ENCODE assay signal across 24 mouse cellular contexts in genomic region chr2:13470108-13470507, GRCm38 (mm10). TPM values are rescaled to one million over a fixed set of nuclear protein-coding genes. Genes with fewer than 3 reads are reported as not detected.
DNase-seq lines count a peak whose midpoint lies in the region; ATAC-seq and TF ChIP-seq lines count a peak whose summit lies in the region.
"Had no signal": no experiment of that assay in that cellular context is flagged by ENCODE, and none has a peak within 500 bp of the region (broad histone marks: within the 10 kb centered on the region; RNA-seq: fewer than 3 reads in every experiment).

No protein-coding gene starts in this region.

- no peaks in the 10 kb centered on the region for H3K27me3 ChIP-seq in C2C12 (ENCODE audit: control insufficient read depth, insufficient read depth, insufficient read length)
- H3K27me3 ChIP-seq in intestine, embryonic 14.5 days (replicated peaks; ENCODE audit: control insufficient read depth, insufficient read depth, low read length), result no peaks in the 10 kb centered on the region
- H3K27me3 ChIP-seq in intestine, embryonic 16.5 days (replicated peaks; ENCODE audit: control insufficient read depth, insufficient read depth, low read length), result no peaks in the 10 kb centered on the region
- H3K27me3 ChIP-seq: embryonic facial prominence, embryonic 13.5 days; embryonic facial prominence, embryonic 15.5 days; forebrain, embryonic 12.5 days had no signal

- DNase-seq in intestine, embryonic 14.5 days (ENCODE audit: low spot score), result no peak
- DNase-seq in lung, postnatal 4 days, result no peak
- DNase-seq in urinary bladder, postnatal 4 days (ENCODE audit: low spot score in 2 of 2), result no peak
- DNase-seq: adrenal gland, adult 2 months; adrenal gland, postnatal 10 days; adrenal gland, postnatal 25 days; B cell, adult 2 months; cerebellum, adult 11 months; cerebellum, adult 18-20 months; cerebellum, adult 8-10 months; cerebellum, adult 9-11 months; cerebellum, postnatal 14 days; cerebellum, postnatal 36 days; embryo, embryonic 11 days had no signal

- H3K4me3 ChIP-seq in C2C12 (ENCODE audit: insufficient read depth, poor library complexity, severe bottlenecking), result no peak overlapping the region
- H3K4me3 ChIP-seq in intestine, embryonic 14.5 days (ENCODE audit: low read depth, low read length), result no peak overlapping the region
- H3K4me3 ChIP-seq in intestine, embryonic 16.5 days (ENCODE audit: low read length), result no peak overlapping the region
- H3K4me3 ChIP-seq: embryonic facial prominence, embryonic 13.5 days; embryonic facial prominence, embryonic 15.5 days; erythroblast, embryonic 14.5 days; forebrain, embryonic 10.5 days; forebrain, embryonic 12.5 days had no signal

- H3K4me1 ChIP-seq in intestine, embryonic 14.5 days (replicated peaks; ENCODE audit: control insufficient read depth, insufficient read depth, low read length), result no peaks in the 10 kb centered on the region
- no peaks in the 10 kb centered on the region for H3K4me1 ChIP-seq in intestine, embryonic 16.5 days (ENCODE audit: control insufficient read depth, insufficient read depth, low read length)
- H3K4me1 ChIP-seq: embryonic facial prominence, embryonic 13.5 days; embryonic facial prominence, embryonic 15.5 days; forebrain, embryonic 10.5 days; forebrain, embryonic 12.5 days had no signal

- no peak for TF ChIP-seq CTCF in C2C12 (IDR thresholded peaks at IDR 0.05; ENCODE audit: control insufficient read depth, insufficient read depth, insufficient read length)

- H3K9ac ChIP-seq in intestine, embryonic 14.5 days (ENCODE audit: low read length), result no peak overlapping the region
- no peak overlapping the region for H3K9ac ChIP-seq in intestine, embryonic 16.5 days (ENCODE audit: low read depth, low read length)
- H3K9ac ChIP-seq: embryonic facial prominence, embryonic 13.5 days; embryonic facial prominence, embryonic 15.5 days; forebrain, embryonic 12.5 days had no signal

- no peaks in the 10 kb centered on the region for H3K36me3 ChIP-seq in C2C12 (ENCODE audit: control insufficient read depth, insufficient read depth)
- no peaks in the 10 kb centered on the region for H3K36me3 ChIP-seq in intestine, embryonic 14.5 days (ENCODE audit: control insufficient read depth, insufficient read depth, low read length)
- no peaks in the 10 kb centered on the region for H3K36me3 ChIP-seq in intestine, embryonic 16.5 days (ENCODE audit: control insufficient read depth, insufficient read depth, low read length)
- H3K36me3 ChIP-seq: embryonic facial prominence, embryonic 13.5 days; embryonic facial prominence, embryonic 15.5 days; forebrain, embryonic 10.5 days; forebrain, embryonic 12.5 days had no signal

- no peaks in the 10 kb centered on the region for H3K79me2 ChIP-seq in C2C12 (ENCODE audit: control insufficient read depth, insufficient read depth)

- 81% methylated on average over 3 of the region's 3 CpGs for WGBS in intestine, embryonic 14.5 days
- 66% methylated on average over 3 of the region's 3 CpGs for WGBS in intestine, embryonic 16.5 days

- H3ac ChIP-seq in C2C12 (ENCODE audit: control insufficient read depth, insufficient read length, low read depth), result no peak overlapping the region

- no peaks in the 10 kb centered on the region for H3K9me3 ChIP-seq in intestine, embryonic 14.5 days (ENCODE audit: control insufficient read depth, low read length)
- no peaks in the 10 kb centered on the region for H3K9me3 ChIP-seq in intestine, embryonic 16.5 days (ENCODE audit: control insufficient read depth, low read length)
- H3K9me3 ChIP-seq: embryonic facial prominence, embryonic 13.5 days; embryonic facial prominence, embryonic 15.5 days; forebrain, embryonic 10.5 days; forebrain, embryonic 12.5 days had no signal

- H3K79me3 ChIP-seq in C2C12 (ENCODE audit: low read depth), result no peaks in the 10 kb centered on the region

- ATAC-seq in intestine, embryonic 14.5 days (replicated peaks; ENCODE audit: low FRiP score, low TSS enrichment, low read depth), result 0 out of 2 replicates have a peak, but pooled peaks have one; percentile 40
- peak; percentile 99 for ATAC-seq in intestine, embryonic 16.5 days
- ATAC-seq in frontal cortex, adult (ENCODE audit: low TSS enrichment), result no peak
- ATAC-seq: forebrain, embryonic 14.5 days; forebrain, embryonic 16.5 days had no signal

- H3K27ac ChIP-seq in intestine, embryonic 14.5 days (ENCODE audit: low read depth), result no peak overlapping the region
- H3K27ac ChIP-seq in intestine, embryonic 16.5 days (ENCODE audit: low read length), result no peak overlapping the region
- H3K27ac ChIP-seq: embryonic facial prominence, embryonic 13.5 days; embryonic facial prominence, embryonic 15.5 days; forebrain, embryonic 10.5 days; forebrain, embryonic 12.5 days had no signal

- H3K4me2 ChIP-seq in intestine, embryonic 14.5 days (ENCODE audit: low read length), result no peak overlapping the region
- no peak overlapping the region for H3K4me2 ChIP-seq in intestine, embryonic 16.5 days (ENCODE audit: low read depth, low read length)
- H3K4me2 ChIP-seq: embryonic facial prominence, embryonic 13.5 days; embryonic facial prominence, embryonic 15.5 days; forebrain, embryonic 12.5 days had no signal

TF ChIP-seq in C2C12, 6 proteins besides CTCF, POLR2A, EP300 and RAD21:
- TF ChIP-seq MAX (IDR thresholded peaks at IDR 0.05) (no peak), CEBPB (IDR thresholded peaks at IDR 0.05; ENCODE audit: low read depth) (peak; percentile 46)
TF ChIP-seq in C2C12: peak in this region for 1.

RNA-seq across cellular contexts. Expression of gene Cubn, which starts 21.5 kb away (rescaled TPM):
- 0.36 TPM for polyA plus RNA-seq in C2C12 (2012; fragmentation: generic; extraction: Trizol)
- polyA plus RNA-seq in intestine, embryonic 14.5 days (2014; fragmentation: Nextera tagmentation; extraction: Ambion mirVana), result 5.2 and 7.0 TPM in 2 replicates
- 8.5 and 13.7 TPM in 2 replicates for polyA plus RNA-seq in intestine, embryonic 16.5 days (2015; fragmentation: Nextera tagmentation; extraction: Ambion mirVana)
- polyA plus RNA-seq: erythroblast, embryonic 14.5 days had no signal
